Mouse (Mus musculus): ENCODE measurements at regions not wholly inside any gene's neighbourhood (a gene's known extent, or its start where the extent isn't known, plus 50 kb on each side); places are given as distances from the start of the nearest gene placed in this dataset.

DNA sequence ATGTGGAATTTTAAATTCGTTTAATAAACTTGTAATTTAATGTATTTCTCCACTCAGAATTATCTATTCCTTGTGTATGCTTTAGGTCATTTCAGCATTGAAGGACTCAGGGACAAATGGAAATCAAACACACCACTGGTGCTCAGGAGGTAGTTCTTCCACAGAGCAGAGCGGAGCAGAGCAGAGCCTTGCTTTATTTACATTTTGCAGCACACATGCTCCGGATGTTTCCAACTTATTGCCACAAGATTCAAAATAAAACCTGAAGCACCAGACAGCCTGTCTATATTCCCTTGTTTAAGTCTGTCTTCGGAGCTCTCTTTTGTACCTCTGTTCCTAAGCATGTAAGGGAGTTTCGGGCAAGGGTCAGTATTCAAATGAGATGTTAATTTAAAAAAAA, 135.2 kb upstream of the Meis2 start:
- DNase-seq, result no peak

DNA sequence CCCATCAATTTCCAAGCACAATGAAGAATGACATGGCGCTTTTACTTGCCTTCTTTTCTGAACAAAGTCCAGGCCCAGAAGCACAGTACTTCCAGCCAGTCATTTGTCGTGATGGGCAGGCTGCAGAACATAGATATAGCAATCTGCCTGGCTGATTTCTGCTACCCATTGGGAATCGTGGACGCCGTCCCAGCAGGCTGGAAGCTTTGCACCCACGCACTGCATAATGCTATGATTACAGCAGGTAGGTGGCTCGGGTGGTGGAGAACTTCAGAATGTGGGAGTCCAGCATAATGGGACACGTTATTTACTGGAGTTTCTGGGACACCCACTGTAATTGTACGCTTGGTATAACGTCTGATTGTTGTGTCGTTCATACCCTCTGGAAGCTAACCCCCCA, 116.2 kb upstream of the Meis2 start:
- no peak for DNase-seq

DNA sequence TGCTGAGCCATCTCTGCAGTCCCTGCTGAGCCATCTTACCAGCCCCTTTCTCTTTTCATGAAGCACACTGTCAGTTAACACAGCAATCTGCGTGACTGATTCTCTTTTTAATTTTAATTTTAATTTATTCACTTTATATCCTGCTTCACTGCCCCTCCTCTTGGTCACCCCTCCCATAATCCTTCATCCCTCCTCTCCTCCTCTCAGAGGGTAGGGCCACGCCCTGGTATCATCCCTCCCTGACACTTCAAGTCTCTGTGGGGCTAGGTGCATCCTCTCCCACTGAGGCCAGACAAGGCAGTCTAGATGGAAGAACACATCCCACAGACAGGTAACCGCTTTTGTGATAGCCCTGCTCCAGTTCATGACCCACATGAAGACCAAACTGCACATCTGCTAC, 111.5 kb upstream of the Meis2 start:
- DNase-seq, result no peak

DNA sequence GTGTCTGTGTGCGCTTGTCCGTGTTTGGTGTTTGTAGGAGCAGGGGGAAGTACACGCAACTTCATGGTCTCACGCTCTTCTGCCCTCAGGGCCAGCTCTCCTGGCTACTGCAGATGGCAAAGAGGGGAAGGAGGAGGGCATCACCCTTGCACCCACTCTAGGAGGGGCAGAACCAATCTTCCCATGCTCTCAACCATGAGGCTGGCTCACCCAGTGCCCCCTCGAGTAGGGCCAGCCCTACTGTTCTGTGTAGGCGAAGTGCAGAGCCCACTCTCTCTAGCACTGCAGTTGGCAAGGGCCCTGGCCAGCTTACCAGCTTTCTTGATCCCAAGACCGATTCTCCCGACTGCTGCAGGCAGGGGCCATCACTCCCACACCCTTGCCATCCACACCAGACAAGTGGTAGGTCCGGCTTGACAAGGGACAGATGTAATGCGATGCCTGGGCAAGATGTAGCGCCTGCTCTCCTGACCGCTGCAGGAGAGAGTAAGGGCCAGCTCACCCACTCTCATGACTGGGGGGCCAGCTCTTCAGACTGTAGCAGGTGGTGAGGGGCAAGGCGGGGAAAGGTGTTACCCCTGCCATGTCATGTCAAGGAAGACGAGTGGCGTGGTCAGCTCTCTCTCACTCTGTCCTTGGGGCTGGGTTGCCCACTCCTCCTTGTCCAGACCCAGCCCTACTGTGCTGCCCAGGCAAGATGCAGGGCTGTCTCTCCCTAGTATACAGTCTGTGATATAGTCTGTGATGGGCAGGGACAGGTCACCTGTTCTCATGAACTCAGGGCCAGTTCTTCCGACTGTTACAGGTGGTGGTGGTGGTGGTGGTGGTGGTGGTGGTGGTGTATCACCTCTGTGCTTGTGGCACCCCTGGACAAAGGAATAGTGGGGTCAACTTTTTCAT, 100.5 kb upstream of the Meis2 start:
- DNase-seq, result no peak

All from adrenal gland, adult 8-10 months (tissue).